ENCODE assay signal across 8 mouse cellular contexts in genomic region chr11:5096480-5097020, GRCm38 (mm10). TPM values are rescaled to one million over a fixed set of nuclear protein-coding genes. Genes with fewer than 3 reads are reported as not detected.
DNase-seq lines count a peak whose midpoint lies in the region; ATAC-seq lines count a peak whose summit lies in the region.

No protein-coding gene starts in this region.

- intact Hi-C loops in gastrocnemius, postnatal 14 days (cut with DNase I; ENCODE audit: low total_unique reads), result no loop called here

- H3K9me3 ChIP-seq in kidney, embryonic 14.5 days (ENCODE audit: control insufficient read depth, low read length), result no peaks in the 10 kb centered on the region
- H3K9me3 ChIP-seq in hindbrain, embryonic 16.5 days (ENCODE audit: control insufficient read depth, low read length), result no peaks in the 10 kb centered on the region
- H3K9me3 ChIP-seq in midbrain, embryonic 14.5 days (ENCODE audit: control insufficient read depth, low read length), result no peaks in the 10 kb centered on the region

- H3K27ac ChIP-seq in kidney, embryonic 14.5 days (ENCODE audit: low read depth, low read length), result no peak overlapping the region
- H3K27ac ChIP-seq in hindbrain, embryonic 16.5 days (ENCODE audit: low read depth, low read length), result no peak overlapping the region
- H3K27ac ChIP-seq in midbrain, embryonic 14.5 days (replicated peaks; ENCODE audit: low read depth, low read length), result no peak overlapping the region

- peaks cover 30% of the 10 kb centered on the region for H3K4me1 ChIP-seq in kidney, embryonic 14.5 days (ENCODE audit: control insufficient read depth, insufficient read depth, low read length)
- peaks cover 31% of the 10 kb centered on the region for H3K4me1 ChIP-seq in hindbrain, embryonic 16.5 days (ENCODE audit: control insufficient read depth, insufficient read depth, low read depth, low read length)
- H3K4me1 ChIP-seq in midbrain, embryonic 14.5 days (ENCODE audit: control insufficient read depth, insufficient read depth, low read length), result peaks cover 39% of the 10 kb centered on the region

- peak overlapping the region; percentile 92 for H3K4me2 ChIP-seq in kidney, embryonic 14.5 days (replicated peaks; ENCODE audit: low read depth, low read length)
- peak overlapping the region; percentile 77 for H3K4me2 ChIP-seq in hindbrain, embryonic 16.5 days (ENCODE audit: low read length)
- H3K4me2 ChIP-seq in midbrain, embryonic 14.5 days (ENCODE audit: low read length), result peak overlapping the region; percentile 91

- H3K4me3 ChIP-seq in kidney, embryonic 14.5 days (ENCODE audit: low read length), result peak overlapping the region; percentile 96
- peak overlapping the region; percentile 88 for H3K4me3 ChIP-seq in hindbrain, embryonic 16.5 days (ENCODE audit: low read length)
- H3K4me3 ChIP-seq in midbrain, embryonic 14.5 days (replicated peaks; ENCODE audit: low read depth, low read length), result peak overlapping the region; percentile 100

- WGBS in kidney, embryonic 14.5 days, result 68% methylated on average over 8 of the region's 8 CpGs
- 69% methylated on average over 8 of the region's 8 CpGs for WGBS in hindbrain, embryonic 16.5 days
- 74% methylated on average over 8 of the region's 8 CpGs for WGBS in midbrain, embryonic 14.5 days

- DNase-seq in kidney, adult 9 months, result no peak
- DNase-seq in adipocyte (ENCODE audit: low spot score), result peak; percentile 47
- DNase-seq in midbrain, embryonic 14.5 days, result no peak
- DNase-seq in natural killer cell, adult 2 months (ENCODE audit: low spot score in 2 of 2), result no peak
- no peak for DNase-seq in gastrocnemius, postnatal 14 days

- peaks cover 19% of the 10 kb centered on the region for H3K36me3 ChIP-seq in kidney, embryonic 14.5 days (ENCODE audit: control insufficient read depth, insufficient read depth, low read length)
- peaks cover 6% of the 10 kb centered on the region for H3K36me3 ChIP-seq in hindbrain, embryonic 16.5 days (ENCODE audit: control insufficient read depth, insufficient read depth, low read length)
- H3K36me3 ChIP-seq in midbrain, embryonic 14.5 days (ENCODE audit: control insufficient read depth, insufficient read depth, low read length), result peaks cover 14% of the 10 kb centered on the region

- ATAC-seq in kidney, embryonic 14.5 days (ENCODE audit: low FRiP score, low TSS enrichment), result no peak
- ATAC-seq in hindbrain, embryonic 16.5 days, result no peak
- no peak for ATAC-seq in midbrain, embryonic 14.5 days (ENCODE audit: low FRiP score, low TSS enrichment)
- ATAC-seq in CD4-positive, CD25-positive, alpha-beta regulatory T cell, adult 4 months, result no peak

- H3K27me3 ChIP-seq in kidney, embryonic 14.5 days (ENCODE audit: control insufficient read depth, insufficient read depth, low read length), result no peaks in the 10 kb centered on the region
- H3K27me3 ChIP-seq in hindbrain, embryonic 16.5 days (replicated peaks; ENCODE audit: control insufficient read depth, insufficient read depth, low read length), result no peaks in the 10 kb centered on the region
- H3K27me3 ChIP-seq in midbrain, embryonic 14.5 days (ENCODE audit: control insufficient read depth, insufficient read depth, low read length), result no peaks in the 10 kb centered on the region

- H3K9ac ChIP-seq in kidney, embryonic 14.5 days (ENCODE audit: low read depth, low read length), result no peak overlapping the region
- no peak overlapping the region for H3K9ac ChIP-seq in hindbrain, embryonic 16.5 days (ENCODE audit: low read depth, low read length)
- H3K9ac ChIP-seq in midbrain, embryonic 14.5 days (replicated peaks; ENCODE audit: low read length), result no peak overlapping the region

RNA-seq across cellular contexts. Expression of gene Rhbdd3, which starts 2.2 kb away (rescaled TPM):
- polyA plus RNA-seq in kidney, embryonic 14.5 days (2014; fragmentation: Nextera tagmentation; extraction: Ambion mirVana), result 25.5 and 29.0 TPM in 2 replicates
- polyA plus RNA-seq in hindbrain, embryonic 16.5 days (2015; fragmentation: Nextera tagmentation; extraction: Ambion mirVana), result 43.3 and 45.0 TPM in 2 replicates
- 34.5 and 45.4 TPM in 2 replicates for polyA plus RNA-seq in midbrain, embryonic 14.5 days (2014; fragmentation: Nextera tagmentation; extraction: Ambion mirVana)
- 1 to 10 TPM; 2.7 to 3.7 TPM for polyA plus RNA-seq in CD4-positive, CD25-positive, alpha-beta regulatory T cell, adult 4 months (2017; shearing (Covaris generic))
- total RNA-seq in gastrocnemius, postnatal 14 days (2021), result 10 to 100 TPM; 17.8 to 20.2 TPM

RNA-seq across cellular contexts. Expression of gene Ewsr1, which starts 2.5 kb away (rescaled TPM):
- 506 and 517 TPM in 2 replicates for polyA plus RNA-seq in kidney, embryonic 14.5 days (2014; fragmentation: Nextera tagmentation; extraction: Ambion mirVana)
- polyA plus RNA-seq in hindbrain, embryonic 16.5 days (2015; fragmentation: Nextera tagmentation; extraction: Ambion mirVana), result 520 and 571 TPM in 2 replicates
- polyA plus RNA-seq in midbrain, embryonic 14.5 days (2014; fragmentation: Nextera tagmentation; extraction: Ambion mirVana), result 346 and 428 TPM in 2 replicates
- polyA plus RNA-seq in CD4-positive, CD25-positive, alpha-beta regulatory T cell, adult 4 months (2017; shearing (Covaris generic)), result 100 to 1,000 TPM; 160 to 163 TPM
- total RNA-seq in gastrocnemius, postnatal 14 days (2021), result 10 to 100 TPM; 87.0 to 90.4 TPM

RNA-seq across cellular contexts. Expression of gene Gas2l1, which starts 31.4 kb away (rescaled TPM):
- polyA plus RNA-seq in kidney, embryonic 14.5 days (2014; fragmentation: Nextera tagmentation; extraction: Ambion mirVana), result 30.2 and 47.3 TPM in 2 replicates
- 19.1 and 21.6 TPM in 2 replicates for polyA plus RNA-seq in hindbrain, embryonic 16.5 days (2015; fragmentation: Nextera tagmentation; extraction: Ambion mirVana)
- polyA plus RNA-seq in midbrain, embryonic 14.5 days (2014; fragmentation: Nextera tagmentation; extraction: Ambion mirVana), result 19.7 and 22.1 TPM in 2 replicates
- under 1 TPM; 0.35 to 0.71 TPM for polyA plus RNA-seq in CD4-positive, CD25-positive, alpha-beta regulatory T cell, adult 4 months (2017; shearing (Covaris generic))
- 10 to 100 TPM in 1 of 2 experiments, 1 to 10 TPM in 1; 8.4 to 12.0 TPM for total RNA-seq in gastrocnemius, postnatal 14 days (2021)

RNA-seq across cellular contexts. Expression of gene Rasl10a, which starts 38.6 kb away (rescaled TPM):
- polyA plus RNA-seq in kidney, embryonic 14.5 days (2014; fragmentation: Nextera tagmentation; extraction: Ambion mirVana), result 4.1 and 4.6 TPM in 2 replicates
- 2.0 TPM in 2 replicates for polyA plus RNA-seq in hindbrain, embryonic 16.5 days (2015; fragmentation: Nextera tagmentation; extraction: Ambion mirVana)
- 0.33 and 1.3 TPM in 2 replicates for polyA plus RNA-seq in midbrain, embryonic 14.5 days (2014; fragmentation: Nextera tagmentation; extraction: Ambion mirVana)
- polyA plus RNA-seq in CD4-positive, CD25-positive, alpha-beta regulatory T cell, adult 4 months (2017; shearing (Covaris generic)), result not detected
- total RNA-seq in gastrocnemius, postnatal 14 days (2021), result under 1 TPM in 1 of 2 experiments, not detected in 1; 0.25 TPM

RNA-seq across cellular contexts. Expression of gene Emid1, which starts 55.5 kb away (rescaled TPM):
- polyA plus RNA-seq in kidney, embryonic 14.5 days (2014; fragmentation: Nextera tagmentation; extraction: Ambion mirVana), result 141 and 178 TPM in 2 replicates
- 15.8 and 18.2 TPM in 2 replicates for polyA plus RNA-seq in hindbrain, embryonic 16.5 days (2015; fragmentation: Nextera tagmentation; extraction: Ambion mirVana)
- polyA plus RNA-seq in midbrain, embryonic 14.5 days (2014; fragmentation: Nextera tagmentation; extraction: Ambion mirVana), result 7.9 and 9.8 TPM in 2 replicates
- polyA plus RNA-seq in CD4-positive, CD25-positive, alpha-beta regulatory T cell, adult 4 months (2017; shearing (Covaris generic)), result under 1 TPM in 1 of 2 experiments, not detected in 1; 0.22 TPM
- 10 to 100 TPM; 11.9 to 15.8 TPM for total RNA-seq in gastrocnemius, postnatal 14 days (2021)

Comparison
In these comparisons a context has a peak if more than half of its experiments do, and no peak if none do; other contexts are left out.
1. RNA of gene Gas2l1, which starts 31.4 kb away (polyA plus RNA-seq): 30.2 to 47.3 TPM in kidney, embryonic 14.5 days, 19.7 to 22.1 TPM in midbrain, embryonic 14.5 days and 19.1 to 21.6 TPM in hindbrain, embryonic 16.5 days; 0.35 to 0.71 TPM in CD4-positive, CD25-positive, alpha-beta regulatory T cell, adult 4 months; every median in the first group is over 10 times any median in the second.
2. Peak in every context shown above with its lines, with median percentiles within 50 percentile points of each other: H3K4me2 ChIP-seq and H3K4me3 ChIP-seq.